Mouse (Mus musculus) neural tube, embryonic 15.5 days (tissue): Measurements from ENCODE around the gene 1700001C02Rik. TPM values are rescaled to one million over a fixed set of nuclear protein-coding genes. Genes with fewer than 3 reads are reported as not detected.

Experiments used
- ATAC-seq: fragments of 200-750 bp; cut with Nextera tagmentation; 2 replicates; pipeline ENCODE4 v1.8.0; 2017; ENCODE audit warnings: mild to moderate bottlenecking, moderate TSS enrichment, moderate library complexity; ENCODE audit not compliant: low FRiP score
- H3K27ac ChIP-seq: fragments of 300-500 bp; sonication (generic); replicated peaks from 2 replicates; pipeline ENCODE4 v1.5.1; 2015; ENCODE audit warnings: mild to moderate bottlenecking, inconsistent platforms
- H3K27me3 ChIP-seq: fragments of 300-500 bp; sonication (generic); replicated peaks from 2 replicates; pipeline ENCODE4 v1.6.1; 2015; ENCODE audit warnings: inconsistent platforms
- H3K36me3 ChIP-seq: fragments of 300-500 bp; sonication (generic); 2 replicates; pipeline ENCODE4 v1.6.1; 2015; ENCODE audit warnings: inconsistent platforms
- H3K4me1 ChIP-seq: fragments of 300-500 bp; sonication (generic); 2 replicates; pipeline ENCODE4 v1.6.1; 2015; ENCODE audit warnings: inconsistent platforms
- H3K4me2 ChIP-seq: fragments of 300-500 bp; sonication (generic); 2 replicates; pipeline ENCODE4 v1.6.1; 2015; ENCODE audit warnings: inconsistent platforms, mild to moderate bottlenecking, moderate library complexity
- H3K4me3 ChIP-seq: fragments of 300-500 bp; sonication (generic); replicated peaks from 2 replicates; pipeline ENCODE4 v1.5.1; 2015; ENCODE audit warnings: mild to moderate bottlenecking, inconsistent platforms
- H3K9ac ChIP-seq: fragments of 300-500 bp; sonication (generic); replicated peaks from 2 replicates; pipeline ENCODE4 v1.6.1; 2015; ENCODE audit warnings: mild to moderate bottlenecking, inconsistent platforms
- H3K9me3 ChIP-seq: fragments of 300-500 bp; sonication (generic); replicated peaks from 2 replicates; pipeline ENCODE4 v1.6.1; 2016; ENCODE audit warnings: inconsistent platforms
- WGBS: fragments of 180-500 bp; shearing (Covaris S2); methylation state at CpG from one replicate; pipeline ENCODE4 v1.1.7; 2015; ENCODE audit warnings: mixed read lengths; 5-methylcytosine and 5-hydroxymethylcytosine counted together
- polyA plus RNA-seq: library from polyadenylated mRNA; unstranded; fragments of >200 nt; fragmentation: Nextera tagmentation; extraction: Ambion mirVana; gene quantifications from 2 replicates; pipeline ENCODE4 v1.2.1, GENCODE M21; 2015

Gene 1700001C02Rik
- polyA plus RNA-seq, 1 experiment from 2014 or later, result 0.65 TPM

GRCm38 (mm10) chr5:30525920-30526836 is 60.3 kb downstream of the 1700001C02Rik start:
- 0 out of 2 replicates have a peak, but pooled peaks have one; percentile 17 for ATAC-seq
- H3K27ac ChIP-seq, result peak overlapping the region; percentile 45; the same call in 1 of the 2 replicates
- WGBS, result 21% methylated on average over 12 of the region's 12 CpGs

DNA sequence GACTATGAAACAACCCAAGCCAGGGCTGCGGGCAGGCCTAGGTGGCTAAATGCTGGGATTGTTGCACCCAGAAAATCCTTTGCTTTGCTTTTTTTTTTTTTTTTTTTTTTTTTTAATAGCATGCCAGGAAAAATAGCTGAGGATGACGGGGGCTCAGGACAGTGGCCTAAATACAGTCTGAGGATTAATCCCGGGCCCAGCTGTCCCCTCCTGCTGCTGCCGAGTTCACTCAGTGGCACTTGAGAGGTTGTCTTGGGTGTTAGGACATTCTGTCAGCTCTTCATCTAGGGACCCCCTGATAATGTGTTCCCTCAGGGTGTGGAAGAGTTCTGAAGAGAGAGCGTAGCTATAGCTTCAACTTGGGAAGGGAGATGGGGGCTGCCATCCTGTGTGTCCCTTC is 61.3 kb downstream of the 1700001C02Rik start:
- WGBS, result 88% methylated on average over 5 of the region's 5 CpGs
- H3K27me3 ChIP-seq, result no peaks in the 10 kb centered on the region
- no peak for ATAC-seq
- H3K36me3 ChIP-seq, result no peaks in the 10 kb centered on the region
- H3K9me3 ChIP-seq, result 0 out of 2 replicates have a peak, but pooled peaks cover 2% of the 10 kb centered on the region
- no peak overlapping the region for H3K9ac ChIP-seq
- peaks cover 9% of the 10 kb centered on the region for H3K4me1 ChIP-seq
- no peak overlapping the region for H3K4me2 ChIP-seq
- H3K27ac ChIP-seq, result no peak overlapping the region
- no peak overlapping the region for H3K4me3 ChIP-seq

More at GRCm38 (mm10) chr5:30525920-30526836, 60.3 kb downstream of the 1700001C02Rik start:
- H3K36me3 ChIP-seq, result no peaks in the 10 kb centered on the region
- H3K9me3 ChIP-seq, result 0 out of 2 replicates have a peak, but pooled peaks cover 2% of the 10 kb centered on the region
- no peaks in the 10 kb centered on the region for H3K27me3 ChIP-seq
- no peak overlapping the region for H3K9ac ChIP-seq
- peaks cover 9% of the 10 kb centered on the region for H3K4me1 ChIP-seq
- no peak overlapping the region for H3K4me3 ChIP-seq
- no peak overlapping the region for H3K4me2 ChIP-seq

- H3K4me3 ChIP-seq, result no peak overlapping the region
- H3K4me1 ChIP-seq, result peaks cover 9% of the 10 kb centered on the region
- no peak overlapping the region for H3K4me2 ChIP-seq
- 0 out of 2 replicates have a peak, but pooled peaks cover 2% of the 10 kb centered on the region for H3K9me3 ChIP-seq
- H3K9ac ChIP-seq, result no peak overlapping the region
- H3K36me3 ChIP-seq, result no peaks in the 10 kb centered on the region
- no peak for ATAC-seq
- no peaks in the 10 kb centered on the region for H3K27me3 ChIP-seq
- WGBS, result 44% methylated on average over 4 of the region's 4 CpGs
- no peak overlapping the region for H3K27ac ChIP-seq
These were observed 63.1 kb downstream of the 1700001C02Rik start for GRCm38 (mm10) chr5:30528906-30529305.

Other genes starting within 250 kb of the 1700001C02Rik start
- 25.0 and 26.6 TPM in 2 replicates for gene Selenoi, start 233.5 kb upstream of the 1700001C02Rik start, polyA plus RNA-seq
- gene Drc1, start 184.7 kb upstream of the 1700001C02Rik start, polyA plus RNA-seq, result 4.1 and 7.1 TPM in 2 replicates
- 7.2 and 7.8 TPM in 2 replicates for gene Otof, start 4.1 kb upstream of the 1700001C02Rik start, polyA plus RNA-seq
- not detected in 2 replicates for gene Cib4, start 79.8 kb downstream of the 1700001C02Rik start, polyA plus RNA-seq
- gene Kcnk3, start 122.1 kb downstream of the 1700001C02Rik start, polyA plus RNA-seq, result 12.5 and 12.9 TPM in 2 replicates
- gene Slc35f6, start 181.9 kb downstream of the 1700001C02Rik start, polyA plus RNA-seq, result 31.2 and 32.8 TPM in 2 replicates
- gene Cenpa, start 200.7 kb downstream of the 1700001C02Rik start, polyA plus RNA-seq, result 33.0 and 73.4 TPM in 2 replicates
- gene Dpysl5, start 245.5 kb downstream of the 1700001C02Rik start, polyA plus RNA-seq, result 152 and 175 TPM in 2 replicates